Comparison of ENCODE assay signal across 8 mouse cellular contexts in the genomic region with DNA sequence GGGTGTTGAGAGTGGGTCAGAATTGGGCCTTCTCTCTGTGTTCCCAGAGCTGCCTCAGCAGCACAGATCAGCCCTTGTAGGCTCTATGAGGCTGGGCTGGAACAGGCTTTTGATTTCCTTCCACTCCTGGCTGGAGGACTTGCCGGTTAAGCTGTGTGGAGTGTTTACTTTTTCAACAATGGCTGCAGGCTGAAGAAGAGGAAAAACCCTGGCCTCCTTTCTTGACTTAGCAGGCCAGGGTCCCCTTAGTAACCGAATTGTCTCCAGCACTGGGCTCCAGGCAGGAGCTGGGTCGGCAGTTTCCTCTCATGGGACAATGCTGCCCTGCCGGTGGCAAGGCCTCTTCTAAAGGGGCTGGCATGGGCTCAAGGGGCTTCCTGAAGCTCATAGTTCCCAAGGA.
DNase-seq lines count a peak whose midpoint lies in the region; ATAC-seq and TF ChIP-seq lines count a peak whose summit lies in the region.

No protein-coding gene starts in this region.

- WGBS in forebrain, embryonic 10.5 days: 49% methylated on average over 4 of the region's 4 CpGs
- 41% methylated on average over 4 of the region's 4 CpGs for WGBS in forebrain, embryonic 11.5 days
- WGBS in lung, embryonic 16.5 days: 16% methylated on average over 4 of the region's 4 CpGs
- WGBS in stomach, postnatal 0 days: 29% methylated on average over 4 of the region's 4 CpGs

- TF ChIP-seq CTCF in stomach, postnatal 0 days (IDR thresholded peaks at IDR 0.05; ENCODE audit: low read depth): no peak

- no peak for ATAC-seq in forebrain, embryonic 11.5 days (replicated peaks; ENCODE audit: low FRiP score)
- peak; percentile 95 for ATAC-seq in lung, embryonic 16.5 days (ENCODE audit: low read depth)
- ATAC-seq in stomach, postnatal 0 days (ENCODE audit: low FRiP score, low TSS enrichment): no peak

- no peak overlapping the region for H3K9ac ChIP-seq in forebrain, embryonic 11.5 days (ENCODE audit: low read length)
- no peak overlapping the region for H3K9ac ChIP-seq in lung, embryonic 16.5 days (ENCODE audit: low read length)
- no peak overlapping the region for H3K9ac ChIP-seq in stomach, postnatal 0 days (ENCODE audit: low read length)

- peaks cover 28% of the 10 kb centered on the region for H3K36me3 ChIP-seq in forebrain, embryonic 10.5 days (replicated peaks)
- no peaks in the 10 kb centered on the region; the same call in 1 of the 2 replicates for H3K36me3 ChIP-seq in forebrain, embryonic 11.5 days (ENCODE audit: control insufficient read depth, insufficient read depth, low read length)
- no peaks in the 10 kb centered on the region for H3K36me3 ChIP-seq in lung, embryonic 16.5 days (ENCODE audit: control insufficient read depth, insufficient read depth, low read length)
- peaks cover 4% of the 10 kb centered on the region; the same call in 1 of the 2 replicates for H3K36me3 ChIP-seq in stomach, postnatal 0 days (ENCODE audit: control insufficient read depth, insufficient read depth, low read length)

- H3K4me1 ChIP-seq in forebrain, embryonic 10.5 days: peaks cover 16% of the 10 kb centered on the region
- no peaks in the 10 kb centered on the region for H3K4me1 ChIP-seq in forebrain, embryonic 11.5 days (replicated peaks; ENCODE audit: control insufficient read depth, insufficient read depth, low read length)
- peaks cover 18% of the 10 kb centered on the region for H3K4me1 ChIP-seq in lung, embryonic 16.5 days (replicated peaks; ENCODE audit: control insufficient read depth, insufficient read depth, low read length)
- no peaks in the 10 kb centered on the region; the same call in 1 of the 2 replicates for H3K4me1 ChIP-seq in stomach, postnatal 0 days (replicated peaks; ENCODE audit: control insufficient read depth, insufficient read depth)

- no peak for DNase-seq in forebrain, embryonic 10.5 days (ENCODE audit: extremely low spot score, low spot score)
- DNase-seq in forebrain, embryonic 11.5 days (ENCODE audit: low spot score): no peak
- peak; percentile 46 for DNase-seq in right cerebral cortex, adult 18-20 months
- no peak for DNase-seq in right cerebral cortex, postnatal 25 days
- no peak for DNase-seq in stomach, postnatal 0 days (ENCODE audit: low spot score)
- no peak for DNase-seq in adrenal gland, postnatal 14 days
- DNase-seq in adipocyte (ENCODE audit: low spot score): no peak

- H3K27ac ChIP-seq in forebrain, embryonic 10.5 days: peak overlapping the region; percentile 74
- H3K27ac ChIP-seq in forebrain, embryonic 11.5 days (ENCODE audit: low read depth, low read length): no peak overlapping the region
- H3K27ac ChIP-seq in lung, embryonic 16.5 days (ENCODE audit: low read length): peak overlapping the region; percentile 79
- peak overlapping the region; percentile 35; the same call in 1 of the 2 replicates for H3K27ac ChIP-seq in stomach, postnatal 0 days (replicated peaks)

- no peak for TF ChIP-seq EP300 in stomach, postnatal 0 days (optimal IDR thresholded peaks at IDR 0.05)

- H3K4me2 ChIP-seq in forebrain, embryonic 11.5 days (ENCODE audit: low read depth, low read length, severe bottlenecking): no peak overlapping the region
- no peak overlapping the region for H3K4me2 ChIP-seq in lung, embryonic 16.5 days (ENCODE audit: low read depth, low read length)
- no peak overlapping the region for H3K4me2 ChIP-seq in stomach, postnatal 0 days (replicated peaks; ENCODE audit: low read depth)

- no peaks in the 10 kb centered on the region for H3K27me3 ChIP-seq in forebrain, embryonic 10.5 days (ENCODE audit: poor library complexity, severe bottlenecking)
- no peaks in the 10 kb centered on the region for H3K27me3 ChIP-seq in forebrain, embryonic 11.5 days (ENCODE audit: control insufficient read depth, insufficient read depth, low read length)
- H3K27me3 ChIP-seq in lung, embryonic 16.5 days (ENCODE audit: control insufficient read depth, insufficient read depth, low read depth, low read length): no peaks in the 10 kb centered on the region
- H3K27me3 ChIP-seq in stomach, postnatal 0 days (ENCODE audit: control insufficient read depth, insufficient read depth, low read length): no peaks in the 10 kb centered on the region

- no peaks in the 10 kb centered on the region for H3K9me3 ChIP-seq in forebrain, embryonic 10.5 days
- H3K9me3 ChIP-seq in forebrain, embryonic 11.5 days (ENCODE audit: control insufficient read depth, low read length): no peaks in the 10 kb centered on the region
- H3K9me3 ChIP-seq in lung, embryonic 16.5 days (ENCODE audit: control insufficient read depth, low read length): no peaks in the 10 kb centered on the region
- H3K9me3 ChIP-seq in stomach, postnatal 0 days (ENCODE audit: control insufficient read depth, low read length): no peaks in the 10 kb centered on the region

- H3K4me3 ChIP-seq in forebrain, embryonic 10.5 days: no peak overlapping the region
- H3K4me3 ChIP-seq in forebrain, embryonic 11.5 days (ENCODE audit: low read depth, low read length): no peak overlapping the region
- H3K4me3 ChIP-seq in lung, embryonic 16.5 days (ENCODE audit: low read length): no peak overlapping the region
- H3K4me3 ChIP-seq in stomach, postnatal 0 days (ENCODE audit: low read depth, low read length): no peak overlapping the region
